Mouse (Mus musculus) monocyte, adult 2 months (primary cell): ENCODE results near the gene Btf3.

Source experiments
- DNase-seq, 2 experiments: peaks; one replicate each; pipeline ENCODE4 v3.0.0; 2022; ENCODE audit warnings: low spot score in 2 of 2, low read depth in 1 of 2

Btf3 gene

DNA sequence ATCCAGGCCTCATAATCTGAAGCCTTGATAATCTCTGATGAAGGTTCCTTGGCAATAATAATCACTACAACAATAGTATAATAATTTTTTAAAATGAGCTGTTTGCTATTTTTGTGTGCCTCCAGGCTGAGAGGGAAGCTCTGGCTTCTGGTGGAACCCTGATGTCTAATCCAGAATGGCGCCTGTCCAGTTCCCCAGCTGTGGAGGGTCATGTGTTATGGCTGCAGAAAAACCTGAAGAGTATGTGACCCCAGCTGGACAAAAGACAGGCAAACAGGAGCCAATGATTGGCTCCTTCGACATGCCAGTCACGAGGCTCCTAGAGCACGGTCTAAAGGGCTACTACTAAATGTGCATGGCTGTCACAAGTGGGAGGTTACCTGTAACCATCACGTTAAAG is 23.7 kb upstream of the Btf3 start:
- no peak for DNase-seq

DNA sequence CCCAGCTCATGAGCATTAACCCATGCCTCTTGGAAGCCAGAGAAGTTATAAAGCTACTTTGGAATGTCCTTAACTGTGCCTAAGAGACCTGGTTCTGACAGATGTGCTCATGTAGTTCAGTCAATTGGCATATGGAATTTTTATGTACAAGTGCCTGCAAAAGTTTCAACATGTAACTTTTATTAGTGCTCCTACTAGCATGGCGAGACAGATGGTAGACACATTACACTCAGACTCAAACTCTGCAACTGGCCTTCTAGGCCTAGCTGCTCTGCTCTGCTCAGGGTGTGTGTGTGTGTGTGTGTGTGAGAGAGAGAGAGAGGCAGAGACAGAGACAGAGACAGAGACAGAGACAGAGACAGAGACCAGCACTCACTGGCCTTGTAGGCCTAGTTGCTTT is 19.4 kb upstream of the Btf3 start:
- DNase-seq, result no peak

DNA sequence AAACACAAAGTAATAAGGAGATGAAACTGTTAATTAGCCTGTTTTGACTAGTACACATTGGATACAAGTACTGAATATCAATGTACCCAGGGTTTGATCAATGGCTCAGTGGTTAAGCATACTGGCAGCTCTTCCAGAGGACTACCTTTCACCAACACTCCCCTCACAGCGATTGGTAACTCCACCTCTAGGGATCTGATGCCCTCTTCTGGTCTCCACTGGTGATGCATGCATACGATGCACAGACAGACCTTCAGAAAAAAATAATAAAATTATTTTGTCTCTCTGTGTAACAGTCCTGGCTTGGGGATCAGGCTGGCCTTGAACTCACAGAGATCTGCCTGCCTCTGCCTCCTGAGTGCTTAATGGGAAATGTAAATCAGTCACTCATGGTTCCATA is 15.3 kb upstream of the Btf3 start:
- no peak for DNase-seq

DNA sequence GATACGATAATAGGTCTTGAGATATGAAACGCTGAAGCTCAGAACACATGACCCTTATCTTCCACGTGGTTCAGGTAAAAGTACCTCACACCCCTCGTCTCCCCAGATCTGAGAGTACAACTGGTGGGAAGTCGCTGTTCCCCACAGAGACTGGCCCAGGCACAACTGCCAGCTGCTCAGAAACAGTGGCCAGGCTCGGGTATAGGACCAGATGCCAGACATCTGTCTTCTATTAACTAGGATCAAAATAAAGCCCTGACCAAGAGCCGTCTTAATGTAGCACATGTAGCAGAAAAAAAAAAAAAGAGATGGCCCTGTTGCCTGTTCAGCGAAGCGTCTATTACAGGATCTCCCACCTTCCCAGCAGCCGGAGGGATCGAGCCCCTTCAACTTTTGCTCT is 8.2 kb upstream of the Btf3 start:
- DNase-seq, result no peak

DNA sequence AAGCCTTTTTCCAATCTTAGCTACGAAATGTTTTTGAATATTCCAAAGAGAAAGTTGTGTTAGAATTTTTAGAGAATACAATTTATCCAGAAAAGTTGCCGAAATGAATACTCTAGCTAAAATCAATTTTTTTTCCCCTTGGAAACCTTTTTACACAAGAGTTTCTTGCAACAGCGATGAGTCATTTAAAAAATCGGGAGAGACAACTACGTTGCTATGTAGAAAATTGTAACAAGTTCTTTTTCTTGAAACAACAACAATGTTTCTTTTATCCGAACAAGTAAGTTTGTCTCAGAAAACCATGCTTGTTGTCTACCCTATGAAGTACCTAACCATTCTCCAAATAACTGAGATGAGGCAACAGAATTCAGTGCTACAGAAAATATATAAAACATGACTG is 1.1 kb upstream of the Btf3 start:
- DNase-seq, result no peak

DNA sequence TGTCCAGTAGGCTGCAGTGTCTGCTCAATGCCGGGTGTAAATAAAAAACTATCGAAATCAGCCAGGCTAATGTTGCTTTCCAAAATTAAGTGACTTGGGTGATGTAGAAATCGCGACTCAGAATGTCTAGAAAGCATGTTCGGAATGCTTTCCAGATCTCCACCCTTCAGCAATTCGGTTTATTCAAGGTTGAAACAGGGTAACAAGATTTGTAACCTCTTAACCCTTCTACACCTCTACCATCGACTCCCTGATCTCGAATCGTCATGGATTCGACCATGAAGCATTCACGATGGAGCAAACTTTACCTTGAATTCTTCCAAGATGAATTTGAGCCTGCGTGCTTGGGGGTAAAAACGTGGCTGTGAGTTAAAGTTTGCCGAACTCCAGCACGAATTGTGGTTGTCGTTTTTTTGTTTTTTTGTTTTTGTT is 456 bp upstream of the Btf3 start:
- DNase-seq, result no peak

DNA sequence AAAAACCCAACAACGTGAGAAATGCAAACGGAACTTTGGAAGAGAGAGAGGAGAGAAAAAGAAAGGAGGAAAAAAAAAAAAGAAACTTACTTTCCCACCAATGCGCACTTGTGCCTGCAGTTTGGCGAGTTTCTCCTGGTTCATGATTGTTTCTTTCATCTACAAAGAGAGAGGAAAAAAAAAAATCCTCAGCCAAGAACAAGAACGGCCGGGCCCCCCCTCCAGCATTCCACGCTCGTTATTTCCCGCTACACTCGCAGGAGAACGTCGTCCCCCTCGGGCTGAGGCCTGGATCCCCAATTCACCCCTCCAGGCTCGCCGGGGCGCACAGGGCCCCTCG is 696 bp downstream of the Btf3 start:
- no peak for DNase-seq

DNA sequence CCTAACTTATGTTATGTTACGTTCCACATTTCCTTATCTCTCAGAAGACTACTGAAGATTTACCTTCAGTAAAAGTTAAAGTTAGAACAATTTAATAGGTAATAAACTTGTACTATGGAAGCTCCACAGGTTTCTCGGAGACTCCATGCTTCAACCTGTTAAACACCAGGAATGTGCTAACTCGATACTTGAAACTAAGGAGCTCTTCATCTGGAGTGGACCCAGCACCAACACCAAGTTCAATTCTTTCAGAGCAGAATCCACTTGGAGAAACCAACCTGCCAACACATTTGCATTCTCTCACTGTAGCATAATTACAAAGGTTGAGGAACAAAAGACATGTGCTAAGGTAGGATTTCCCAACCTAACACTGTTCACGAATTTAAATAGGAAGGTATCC is 1.7 kb downstream of the Btf3 start:
- DNase-seq, result no peak

DNA sequence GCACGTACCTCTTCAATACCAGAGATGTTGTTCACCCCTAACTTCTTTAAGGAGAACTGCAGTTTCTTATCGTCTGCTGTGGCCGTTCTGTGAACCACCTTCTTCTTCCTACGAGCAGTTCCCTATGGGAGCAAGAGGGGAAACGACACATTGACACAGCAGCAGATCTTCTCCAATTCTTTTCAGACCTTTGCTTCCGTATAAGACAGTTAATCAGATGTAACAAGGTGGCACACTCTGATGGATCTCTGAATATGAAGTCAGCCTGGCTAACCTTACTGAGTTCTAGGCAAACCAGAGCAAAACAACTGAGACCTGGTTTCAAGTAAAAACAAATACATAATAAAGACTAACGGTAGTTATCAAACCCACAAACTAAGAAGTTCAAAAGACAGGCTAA is 3.2 kb downstream of the Btf3 start:
- no peak for DNase-seq

DNA sequence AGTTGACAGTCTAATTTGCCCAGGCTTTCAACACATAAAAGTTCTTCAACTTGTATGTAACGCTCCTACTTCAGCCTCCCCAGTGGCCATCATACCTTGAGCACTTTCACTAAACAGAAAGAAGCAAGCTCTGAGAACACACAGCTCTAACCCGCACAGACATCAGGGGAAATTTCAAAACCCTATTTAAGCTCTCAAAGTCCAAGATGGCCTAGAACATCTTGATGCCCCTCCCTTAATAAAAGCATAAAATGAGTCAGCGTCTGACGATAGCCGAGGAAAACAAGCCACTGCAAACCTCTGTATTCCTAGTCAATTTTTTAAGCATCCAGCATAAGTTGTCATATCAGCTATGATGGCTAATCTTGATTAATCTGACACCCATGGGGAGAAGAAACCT is 5.2 kb downstream of the Btf3 start:
- no peak for DNase-seq

DNA sequence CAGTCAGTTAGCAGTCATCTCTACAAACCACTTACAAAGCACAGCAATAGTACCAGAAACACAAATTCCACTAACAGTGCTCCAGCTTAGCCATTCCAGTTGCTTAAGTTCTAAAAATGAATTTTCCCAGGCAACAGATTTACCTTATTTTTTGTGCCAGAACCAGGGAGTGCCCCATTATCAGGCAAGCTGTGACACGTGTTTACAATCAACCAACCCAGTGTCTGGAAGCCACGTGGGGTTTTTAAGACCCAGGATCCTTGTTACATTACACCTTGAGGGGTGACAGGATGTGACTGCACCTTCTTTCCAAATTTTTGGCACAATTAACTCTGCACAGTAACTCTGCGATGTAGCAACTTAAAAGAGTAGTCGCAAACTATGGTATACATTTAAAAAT is 8.1 kb downstream of the Btf3 start:
- no peak for DNase-seq

DNA sequence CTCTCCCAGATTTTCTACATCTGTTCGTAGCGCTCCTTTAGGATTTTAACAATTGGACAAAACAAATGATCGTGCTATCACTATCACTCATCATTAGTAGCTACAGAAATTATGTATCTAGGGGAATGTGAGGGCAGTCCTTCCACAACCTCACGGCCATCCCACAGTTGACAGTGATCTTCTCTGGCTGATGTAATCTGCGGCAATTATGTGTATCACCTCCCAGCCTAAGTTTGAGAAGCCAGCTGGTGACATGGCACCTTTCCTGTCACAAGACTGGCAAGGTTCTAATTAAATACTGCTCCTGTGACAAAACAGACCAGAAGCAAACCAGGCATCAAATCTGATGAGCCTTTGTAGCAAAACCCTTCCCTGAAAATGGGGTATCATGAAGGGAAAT is 8.8 kb downstream of the Btf3 start:
- DNase-seq, result no peak

DNA sequence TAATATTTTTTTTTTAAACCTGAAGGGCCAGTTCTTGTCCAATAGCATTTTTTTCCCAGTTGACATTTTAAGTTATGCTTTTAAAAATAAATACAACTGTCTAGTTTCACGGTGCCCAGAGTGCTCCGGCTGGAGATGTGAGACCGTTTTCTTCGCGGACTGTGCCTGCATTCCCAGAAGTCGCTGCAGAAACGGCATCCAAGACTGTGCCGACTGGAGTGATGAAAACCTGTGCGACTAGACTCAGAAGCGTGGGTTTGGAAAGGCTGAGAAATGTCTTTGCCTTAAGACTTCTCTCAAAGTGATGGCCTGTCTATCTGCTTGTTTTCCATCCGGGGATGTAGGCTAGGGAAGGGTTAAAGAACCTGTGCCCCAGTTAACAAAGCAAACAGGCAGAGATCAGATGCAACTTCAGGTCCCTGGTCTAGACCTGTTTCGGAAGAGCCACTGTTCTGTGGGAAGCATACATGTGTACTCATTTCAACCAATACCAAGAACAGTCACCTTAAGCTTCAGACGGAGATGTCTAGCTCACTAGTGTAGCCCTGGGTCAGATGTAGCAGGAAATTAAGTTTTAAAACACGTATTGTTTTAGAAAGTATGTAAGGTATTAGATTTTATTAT is 9.8 kb downstream of the Btf3 start:
- no peak for DNase-seq

DNA sequence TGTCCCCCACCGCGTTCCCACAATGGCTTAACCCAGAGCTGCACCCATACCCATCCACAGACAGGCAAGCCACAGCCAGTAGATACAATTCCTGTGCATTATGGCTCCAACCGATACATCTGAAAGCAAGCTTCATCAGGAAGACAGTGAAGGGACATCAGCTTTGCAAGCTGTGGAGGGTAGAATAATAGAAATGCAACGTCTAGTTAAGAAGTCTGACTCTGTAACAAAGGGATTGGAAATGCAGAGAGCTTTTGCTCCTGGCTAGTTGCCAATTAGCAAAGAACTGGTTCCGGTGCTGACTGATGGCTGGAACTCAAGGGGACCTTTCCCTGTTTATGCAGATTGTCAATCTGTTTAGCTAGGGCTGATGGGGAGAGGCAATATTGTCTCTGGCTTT is 10.4 kb downstream of the Btf3 start:
- no peak for DNase-seq

DNA sequence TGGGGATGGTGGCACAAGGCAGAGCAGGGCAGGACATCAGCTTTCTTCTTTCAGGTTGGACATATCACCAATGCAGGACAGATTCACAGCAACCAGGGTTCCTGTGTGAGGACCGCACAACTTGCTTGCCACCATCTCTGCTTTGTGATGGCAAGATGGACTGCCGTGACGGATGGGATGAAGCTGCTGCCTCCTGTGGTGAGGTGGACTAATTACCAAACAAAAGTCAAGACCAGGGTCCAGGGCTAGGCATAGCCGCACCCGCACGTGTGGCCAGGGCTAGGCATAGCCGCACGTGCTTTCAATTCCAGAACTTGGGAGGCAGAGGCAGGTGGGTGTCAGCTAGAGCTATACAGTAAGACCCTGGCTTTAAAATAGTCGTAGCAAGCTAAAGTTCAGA is 11.5 kb downstream of the Btf3 start:
- no peak for DNase-seq

DNA sequence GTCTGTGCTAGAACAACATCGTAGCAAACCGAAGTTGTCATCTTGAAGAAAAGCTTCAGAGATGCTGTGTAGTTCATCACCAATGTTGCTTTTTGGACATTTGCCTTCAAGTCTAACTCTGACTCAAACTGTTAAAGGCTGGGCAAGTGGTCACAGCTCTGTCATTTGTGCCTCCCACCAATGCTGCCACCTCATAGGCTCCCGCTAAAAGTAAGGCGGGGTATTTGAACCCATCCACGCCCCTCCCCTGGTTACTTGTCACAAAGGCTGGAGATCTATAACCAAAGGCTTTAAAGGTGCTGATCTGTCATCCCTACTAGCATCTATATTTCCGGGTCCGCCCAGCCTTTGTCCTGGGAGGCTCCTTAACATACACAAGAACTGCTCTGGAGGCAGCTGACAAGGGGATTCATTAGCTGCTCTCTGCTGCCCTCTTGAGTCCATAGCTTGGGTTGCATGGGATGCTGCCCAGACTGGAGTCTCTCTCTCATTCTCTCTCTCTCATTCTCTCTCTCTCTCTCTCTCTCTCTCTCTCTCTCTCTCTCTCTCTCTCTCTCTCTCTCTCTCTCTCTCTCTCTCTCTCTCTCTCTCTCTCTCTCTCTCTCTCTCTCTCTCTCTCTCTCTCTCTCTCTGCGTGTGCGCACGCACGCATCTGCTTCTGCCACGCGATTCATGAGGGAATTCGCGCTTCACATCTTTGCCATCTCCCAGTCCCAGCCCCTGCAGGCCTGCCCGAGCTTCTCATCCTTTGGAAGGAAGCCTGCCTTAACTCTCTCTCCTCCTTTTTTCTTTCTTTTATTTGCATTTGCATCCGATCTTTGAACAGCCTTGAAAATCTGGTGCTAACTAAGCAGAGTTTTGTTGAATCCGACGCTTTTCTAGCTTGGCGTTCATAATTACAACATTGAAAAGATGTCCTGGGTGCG is 17.7 kb downstream of the Btf3 start:
- peak; percentile 7 to 52 for DNase-seq

DNA sequence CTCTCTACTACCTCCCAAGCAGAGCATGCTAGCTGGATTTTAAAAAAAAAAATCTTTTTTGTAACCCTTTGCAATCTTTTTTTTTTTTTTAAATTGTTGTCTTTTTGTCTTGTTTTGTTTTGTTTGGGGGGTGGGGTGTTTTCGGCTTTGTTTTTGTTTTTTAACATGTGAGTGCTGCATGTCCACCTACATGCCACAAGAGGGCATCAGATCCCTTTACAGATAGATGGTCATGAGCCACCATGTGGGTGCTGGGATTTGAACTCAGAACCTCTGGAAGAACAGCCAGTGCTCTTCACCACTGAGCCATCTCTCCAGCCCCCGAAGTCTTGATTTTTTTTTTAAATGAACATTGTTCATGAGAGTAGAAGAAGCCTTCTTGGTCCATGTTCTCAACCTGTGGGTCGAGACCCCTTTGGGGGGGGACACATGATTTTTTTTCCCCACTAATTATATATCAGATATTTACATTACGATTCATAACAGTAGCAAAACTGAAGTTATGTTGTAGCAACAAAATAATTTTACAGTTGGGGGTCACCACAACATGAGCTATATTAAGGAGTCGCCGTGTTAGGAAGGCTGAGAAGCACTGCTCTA is 18.8 kb downstream of the Btf3 start:
- no peak for DNase-seq

DNA sequence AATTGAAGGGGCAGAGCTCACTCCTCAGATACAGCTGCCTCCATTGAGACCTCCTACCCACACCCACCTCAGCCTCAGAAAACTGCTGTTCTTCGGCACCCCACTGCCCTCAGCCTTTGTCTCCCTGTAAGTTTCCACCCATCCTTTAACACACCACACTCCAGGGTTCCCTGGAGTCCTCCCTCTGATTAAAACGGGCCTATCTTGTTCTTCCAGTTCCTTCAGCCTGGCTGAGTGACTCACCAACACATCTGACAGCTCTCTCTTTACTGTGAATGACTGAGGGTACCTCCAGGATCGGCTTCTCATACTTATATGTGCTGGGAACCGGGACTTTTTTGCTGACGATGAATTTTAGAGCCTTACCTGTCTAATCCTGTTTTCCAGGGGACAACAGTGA is 20.7 kb downstream of the Btf3 start:
- DNase-seq, result no peak

DNA sequence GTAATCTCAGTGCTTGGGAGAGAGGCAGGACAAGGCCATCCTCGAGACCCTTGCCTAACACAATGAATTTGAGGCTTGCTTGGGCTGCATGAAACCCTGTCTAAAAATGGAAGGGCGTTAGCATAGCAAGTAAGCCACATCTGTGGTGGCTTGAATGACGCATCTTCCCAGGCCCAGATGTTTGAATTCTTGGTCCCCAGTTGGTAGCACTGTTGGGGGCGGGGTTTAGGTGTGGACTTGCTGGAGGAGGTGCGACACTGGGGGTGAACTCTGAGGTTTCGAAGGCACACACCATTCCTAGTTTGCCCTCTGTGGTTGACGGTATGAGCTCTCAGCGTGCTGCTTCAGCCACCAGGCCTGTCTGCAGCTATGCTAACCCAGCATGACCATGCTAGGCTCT is 25.1 kb downstream of the Btf3 start:
- DNase-seq, result no peak

DNA sequence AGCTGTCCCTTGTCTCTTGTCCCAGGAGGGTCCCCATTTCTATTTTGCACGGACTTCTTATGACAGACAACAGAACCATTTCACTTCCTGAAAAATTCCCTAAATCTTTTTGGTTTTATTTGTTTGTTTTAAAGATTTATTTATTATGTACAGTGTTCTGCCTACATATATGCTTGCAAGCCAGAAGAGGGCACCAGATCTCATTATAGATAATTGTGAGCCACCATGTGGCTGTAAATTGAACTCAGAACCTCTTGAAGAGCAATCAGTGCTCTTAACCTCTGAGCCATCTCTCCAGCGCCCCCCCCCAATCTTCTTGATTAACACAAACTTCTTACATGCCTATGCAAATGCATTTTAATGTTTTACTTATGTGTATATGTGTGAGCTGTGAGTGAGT is 26.1 kb downstream of the Btf3 start:
- DNase-seq, result no peak

DNA sequence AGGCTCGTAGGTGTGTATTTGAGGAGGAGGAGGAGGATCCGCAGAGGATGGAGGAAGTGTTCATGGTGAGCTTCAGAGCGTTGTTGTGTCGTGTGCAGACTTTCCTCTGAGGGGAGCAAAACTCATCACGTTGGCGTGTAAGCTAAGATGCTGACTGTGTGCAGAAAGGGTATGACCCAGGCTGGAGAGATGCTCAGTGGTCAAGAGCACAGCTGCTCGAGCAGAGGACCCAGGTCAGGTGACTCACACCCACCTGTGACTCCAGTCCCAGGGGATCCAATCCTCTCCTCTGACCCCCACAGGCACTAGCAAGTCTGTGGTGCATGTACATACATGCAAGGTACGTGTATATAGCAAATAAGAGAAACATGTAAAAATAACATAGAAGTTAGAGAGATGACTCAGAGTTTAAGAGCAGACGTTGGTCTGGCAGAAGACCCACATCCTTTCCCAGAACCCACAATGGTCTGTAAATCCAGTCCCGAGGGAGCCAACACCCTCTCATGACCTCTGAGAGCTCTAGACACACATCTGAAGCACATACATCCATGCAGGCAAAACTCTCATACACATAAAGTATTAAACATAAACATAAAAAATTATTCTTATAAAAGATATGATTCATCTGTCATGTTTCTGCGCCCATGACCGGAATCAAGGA is 35.7 kb downstream of the Btf3 start:
- DNase-seq, result no peak

DNA sequence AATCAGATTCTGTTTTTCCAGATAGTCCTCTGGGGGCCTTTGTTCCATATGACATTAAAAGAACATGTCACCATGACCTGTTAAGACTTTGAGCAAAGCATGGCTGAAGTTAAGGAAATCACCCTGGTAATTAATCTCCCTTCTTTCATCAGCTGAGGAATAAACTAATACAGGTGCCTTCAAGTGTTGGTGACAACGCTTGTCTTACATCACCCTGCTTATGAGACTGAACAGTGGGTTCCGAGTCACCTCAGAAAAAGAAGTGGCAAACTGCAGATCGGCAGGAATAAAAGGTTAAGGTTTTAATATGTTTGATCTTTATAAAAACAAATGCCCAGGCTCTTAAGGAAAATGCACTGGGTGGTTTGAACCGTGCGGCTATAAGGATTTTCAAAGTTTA is 37.1 kb downstream of the Btf3 start, which contains the start of gene Gm21976:
TSS of gene Gm21976 (plus strand) at position 202 of the 400 bp plus-strand sequence.
- no peak for DNase-seq
